Mouse (Mus musculus) neural tube, embryonic 13.5 days (tissue): Measurements from ENCODE around the gene Snx29. TPM values are rescaled to one million over a fixed set of nuclear protein-coding genes. Genes with fewer than 3 reads are reported as not detected.

Experiments
- ATAC-seq: fragments of 200-750 bp; cut with Nextera tagmentation; 2 replicates; pipeline ENCODE4 v1.8.0; 2017; ENCODE audit warnings: low read depth, mild to moderate bottlenecking, moderate TSS enrichment, moderate library complexity
- H3K27ac ChIP-seq: fragments of 300-500 bp; sonication (generic); replicated peaks from 2 replicates; pipeline ENCODE4 v1.5.1; 2015; ENCODE audit warnings: moderate library complexity, mild to moderate bottlenecking, inconsistent platforms
- H3K27me3 ChIP-seq: fragments of 300-500 bp; sonication (generic); 2 replicates; pipeline ENCODE4 v1.6.1; 2015; ENCODE audit warnings: mild to moderate bottlenecking, inconsistent platforms
- H3K36me3 ChIP-seq: fragments of 300-500 bp; sonication (generic); 2 replicates; pipeline ENCODE4 v1.6.1; 2015; ENCODE audit warnings: mild to moderate bottlenecking, inconsistent platforms
- H3K4me1 ChIP-seq: fragments of 300-500 bp; sonication (generic); replicated peaks from 2 replicates; pipeline ENCODE4 v1.6.1; 2015; ENCODE audit warnings: inconsistent platforms
- H3K4me2 ChIP-seq: fragments of 300-500 bp; sonication (generic); 2 replicates; pipeline ENCODE4 v1.6.1; 2015; ENCODE audit warnings: inconsistent platforms, mild to moderate bottlenecking, moderate library complexity
- H3K4me3 ChIP-seq: fragments of 300-500 bp; sonication (generic); 2 replicates; pipeline ENCODE4 v1.5.1; 2015; ENCODE audit warnings: mild to moderate bottlenecking, inconsistent platforms
- H3K9ac ChIP-seq: fragments of 300-500 bp; sonication (generic); 2 replicates; pipeline ENCODE4 v1.6.1; 2015; ENCODE audit warnings: moderate library complexity, mild to moderate bottlenecking, inconsistent platforms
- H3K9me3 ChIP-seq: fragments of 300-500 bp; sonication (generic); 2 replicates; pipeline ENCODE4 v1.6.1; 2016; ENCODE audit warnings: inconsistent platforms
- WGBS: fragments of 180-500 bp; shearing (Covaris S2); methylation state at CpG from one replicate; pipeline ENCODE4 v1.1.7; 2015; 5-methylcytosine and 5-hydroxymethylcytosine counted together
- polyA plus RNA-seq: library from polyadenylated mRNA; unstranded; fragments of >200 nt; fragmentation: Nextera tagmentation; extraction: Ambion mirVana; gene quantifications from 2 replicates; pipeline ENCODE4 v1.2.1, GENCODE M21; 2015

The Snx29 gene
- polyA plus RNA-seq, 1 experiment from 2014 or later = 17.2 TPM

- H3K4me1 ChIP-seq = no peaks in the 10 kb centered on the region
- H3K4me2 ChIP-seq = no peak overlapping the region
- no peak overlapping the region for H3K9ac ChIP-seq
- H3K4me3 ChIP-seq = no peak overlapping the region
- 0 out of 2 replicates have a peak, but pooled peaks cover 2% of the 10 kb centered on the region for H3K36me3 ChIP-seq
- WGBS = 24% methylated on average over 2 of the region's 2 CpGs
- ATAC-seq = no peak
- H3K27ac ChIP-seq = no peak overlapping the region
- H3K27me3 ChIP-seq = no peaks in the 10 kb centered on the region
- H3K9me3 ChIP-seq = no peaks in the 10 kb centered on the region
Measured at GRCm38 (mm10) chr16:11389324-11389723, 66.6 kb downstream of the Snx29 start.

GRCm38 (mm10) chr16:11396570-11396969 lies 73.9 kb downstream of the Snx29 start:
- Histone ChIP-seq H3K4me1 (no peaks in the 10 kb centered on the region), H3K9me3 (no peaks in the 10 kb centered on the region), H3K36me3 (peaks cover 28% of the 10 kb centered on the region), H3K27ac (no peak overlapping the region), H3K4me3 (no peak overlapping the region), H3K4me2 (no peak overlapping the region), H3K27me3 (no peaks in the 10 kb centered on the region), H3K9ac (no peak overlapping the region)
- no peak for ATAC-seq
- WGBS = 62% methylated on average over 2 of the region's 2 CpGs

- no peaks in the 10 kb centered on the region for H3K27me3 ChIP-seq
- H3K27ac ChIP-seq = no peak overlapping the region
- ATAC-seq = no peak
- H3K4me2 ChIP-seq = no peak overlapping the region
- peaks cover 43% of the 10 kb centered on the region for H3K36me3 ChIP-seq
- no peak overlapping the region for H3K9ac ChIP-seq
- no peak overlapping the region for H3K4me3 ChIP-seq
- H3K9me3 ChIP-seq = no peaks in the 10 kb centered on the region
- WGBS = 89% methylated on average over 4 of the region's 4 CpGs
- H3K4me1 ChIP-seq = no peaks in the 10 kb centered on the region
Measured at GRCm38 (mm10) chr16:11399386-11399785, 76.7 kb downstream of the Snx29 start.

GRCm38 (mm10) chr16:11399845-11400565 lies 77.3 kb downstream of the Snx29 start:
- Histone ChIP-seq H3K27me3 (no peaks in the 10 kb centered on the region), H3K27ac (no peak overlapping the region), H3K9ac (no peak overlapping the region), H3K4me1 (no peaks in the 10 kb centered on the region), H3K36me3 (peaks cover 49% of the 10 kb centered on the region), H3K4me2 (no peak overlapping the region), H3K4me3 (no peak overlapping the region), H3K9me3 (no peaks in the 10 kb centered on the region)
- 91% methylated on average over 6 of the region's 6 CpGs for WGBS
- ATAC-seq = no peak

GRCm38 (mm10) chr16:11400936-11401335 lies 78.2 kb downstream of the Snx29 start:
- ATAC-seq = no peak
- WGBS = 66% methylated on average over 7 of the region's 7 CpGs
- Histone ChIP-seq H3K36me3 (peaks cover 50% of the 10 kb centered on the region), H3K27me3 (no peaks in the 10 kb centered on the region), H3K4me1 (no peaks in the 10 kb centered on the region), H3K4me2 (no peak overlapping the region), H3K9me3 (no peaks in the 10 kb centered on the region), H3K4me3 (no peak overlapping the region), H3K27ac (no peak overlapping the region), H3K9ac (no peak overlapping the region)

GRCm38 (mm10) chr16:11405193-11405592 lies 82.5 kb downstream of the Snx29 start:
- H3K4me1 ChIP-seq = no peaks in the 10 kb centered on the region
- H3K9me3 ChIP-seq = no peaks in the 10 kb centered on the region
- peaks cover 40% of the 10 kb centered on the region for H3K36me3 ChIP-seq

GRCm38 (mm10) chr16:11406201-11406600 lies 83.5 kb downstream of the Snx29 start:
- ATAC-seq = no peak
- Histone ChIP-seq H3K4me1 (no peaks in the 10 kb centered on the region), H3K4me3 (no peak overlapping the region), H3K9me3 (no peaks in the 10 kb centered on the region), H3K9ac (no peak overlapping the region), H3K36me3 (peaks cover 29% of the 10 kb centered on the region), H3K4me2 (no peak overlapping the region), H3K27me3 (no peaks in the 10 kb centered on the region), H3K27ac (no peak overlapping the region)
- 93% methylated on average over 5 of the region's 5 CpGs for WGBS

More at GRCm38 (mm10) chr16:11405193-11405592, 82.5 kb downstream of the Snx29 start:
- H3K4me2 ChIP-seq = no peak overlapping the region
- WGBS = 89% methylated on average over 3 of the region's 3 CpGs
- ATAC-seq = no peak
- no peak overlapping the region for H3K4me3 ChIP-seq
- H3K27ac ChIP-seq = no peak overlapping the region
- H3K9ac ChIP-seq = no peak overlapping the region
- no peaks in the 10 kb centered on the region for H3K27me3 ChIP-seq

GRCm38 (mm10) chr16:11406622-11407021 lies 83.9 kb downstream of the Snx29 start:
- H3K9me3 ChIP-seq = no peaks in the 10 kb centered on the region
- H3K36me3 ChIP-seq = peaks cover 30% of the 10 kb centered on the region
- H3K4me3 ChIP-seq = no peak overlapping the region
- H3K9ac ChIP-seq = no peak overlapping the region
- H3K4me1 ChIP-seq = no peaks in the 10 kb centered on the region
- H3K4me2 ChIP-seq = no peak overlapping the region
- no peak for ATAC-seq
- H3K27ac ChIP-seq = no peak overlapping the region
- no peaks in the 10 kb centered on the region for H3K27me3 ChIP-seq
- 92% methylated on average over 9 of the region's 9 CpGs for WGBS

GRCm38 (mm10) chr16:11407932-11408620 lies 85.4 kb downstream of the Snx29 start:
- no peak overlapping the region for H3K27ac ChIP-seq
- H3K4me1 ChIP-seq = no peaks in the 10 kb centered on the region
- no peak overlapping the region for H3K4me3 ChIP-seq
- H3K9me3 ChIP-seq = no peaks in the 10 kb centered on the region
- H3K27me3 ChIP-seq = no peaks in the 10 kb centered on the region
- H3K36me3 ChIP-seq = peaks cover 34% of the 10 kb centered on the region
- no peak for ATAC-seq
- WGBS = 89% methylated on average over 8 of the region's 8 CpGs
- no peak overlapping the region for H3K4me2 ChIP-seq
- H3K9ac ChIP-seq = no peak overlapping the region

GRCm38 (mm10) chr16:11408726-11409125 lies 86.0 kb downstream of the Snx29 start:
- Histone ChIP-seq H3K36me3 (peaks cover 32% of the 10 kb centered on the region), H3K27ac (no peak overlapping the region), H3K4me2 (no peak overlapping the region), H3K4me3 (no peak overlapping the region), H3K27me3 (no peaks in the 10 kb centered on the region), H3K9ac (no peak overlapping the region), H3K9me3 (no peaks in the 10 kb centered on the region), H3K4me1 (no peaks in the 10 kb centered on the region)
- WGBS = 93% methylated on average over 4 of the region's 4 CpGs
- ATAC-seq = no peak

- Histone ChIP-seq H3K4me3 (no peak overlapping the region), H3K36me3 (peaks cover 16% of the 10 kb centered on the region; the same call in 1 of the 2 replicates), H3K27ac (no peak overlapping the region), H3K9me3 (no peaks in the 10 kb centered on the region), H3K27me3 (no peaks in the 10 kb centered on the region), H3K9ac (no peak overlapping the region), H3K4me1 (no peaks in the 10 kb centered on the region), H3K4me2 (no peak overlapping the region)
- 81% methylated on average over 2 of the region's 2 CpGs for WGBS
- ATAC-seq = no peak
Measured at GRCm38 (mm10) chr16:11414631-11415030, 91.9 kb downstream of the Snx29 start.

GRCm38 (mm10) chr16:11418183-11418588 lies 95.5 kb downstream of the Snx29 start:
- Histone ChIP-seq H3K27ac (no peak overlapping the region), H3K4me1 (no peaks in the 10 kb centered on the region), H3K27me3 (no peaks in the 10 kb centered on the region), H3K9me3 (no peaks in the 10 kb centered on the region), H3K36me3 (peaks cover 22% of the 10 kb centered on the region), H3K4me2 (no peak overlapping the region), H3K9ac (no peak overlapping the region), H3K4me3 (no peak overlapping the region)
- 15% methylated on average over 7 of the region's 7 CpGs for WGBS
- ATAC-seq = peak; percentile 86
